ENCODE assay signal across 8 mouse cellular contexts in genomic region chr7:28208396-28208987, GRCm38 (mm10). TPM values are rescaled to one million over a fixed set of nuclear protein-coding genes. Genes with fewer than 3 reads are reported as not detected.
A peak's percentile ranks its signal among the peaks of the same experiment; 100 is the strongest.
DNase-seq lines count a peak whose midpoint lies in the region; ATAC-seq and TF ChIP-seq lines count a peak whose summit lies in the region.

No protein-coding gene starts in this region.

- H3K4me1 ChIP-seq in heart, embryonic 10.5 days = no peaks in the 10 kb centered on the region
- no peaks in the 10 kb centered on the region for H3K4me1 ChIP-seq in forebrain, postnatal 0 days (ENCODE audit: insufficient read depth)
- H3K4me1 ChIP-seq in liver, postnatal 0 days (ENCODE audit: insufficient read depth) = no peaks in the 10 kb centered on the region

- H3K27ac ChIP-seq in heart, embryonic 10.5 days = peak overlapping the region; percentile 60
- no peak overlapping the region for H3K27ac ChIP-seq in forebrain, postnatal 0 days (ENCODE audit: low read depth, low read length)
- no peak overlapping the region for H3K27ac ChIP-seq in liver, postnatal 0 days (ENCODE audit: low read depth)

- no peak for TF ChIP-seq EP300 in liver, postnatal 0 days (IDR thresholded peaks at IDR 0.05; ENCODE audit: low read depth)

- H3K9ac ChIP-seq in forebrain, postnatal 0 days = no peak overlapping the region
- no peak overlapping the region for H3K9ac ChIP-seq in liver, postnatal 0 days (replicated peaks)

- H3K9me3 ChIP-seq in heart, embryonic 10.5 days = no peaks in the 10 kb centered on the region
- H3K9me3 ChIP-seq in forebrain, postnatal 0 days (ENCODE audit: low read length) = no peaks in the 10 kb centered on the region
- no peaks in the 10 kb centered on the region for H3K9me3 ChIP-seq in liver, postnatal 0 days (ENCODE audit: low read length)

- H3K4me3 ChIP-seq in heart, embryonic 10.5 days = peak overlapping the region; percentile 51
- H3K4me3 ChIP-seq in forebrain, postnatal 0 days (ENCODE audit: low read depth, low read length) = peak overlapping the region; percentile 28
- no peak overlapping the region for H3K4me3 ChIP-seq in liver, postnatal 0 days (ENCODE audit: low read depth, low read length)

- no peaks in the 10 kb centered on the region for H3K36me3 ChIP-seq in heart, embryonic 10.5 days
- no peaks in the 10 kb centered on the region for H3K36me3 ChIP-seq in forebrain, postnatal 0 days (ENCODE audit: insufficient read depth)
- no peaks in the 10 kb centered on the region for H3K36me3 ChIP-seq in liver, postnatal 0 days (replicated peaks; ENCODE audit: insufficient read depth, low read length)

- ATAC-seq in CD4-positive, CD25-positive, alpha-beta regulatory T cell, adult 4 months = peak; percentile 51
- ATAC-seq in forebrain, postnatal 0 days = peak; percentile 50; the same call in 1 of the 2 replicates
- ATAC-seq in liver, postnatal 0 days = no peak

- no peaks in the 10 kb centered on the region for H3K27me3 ChIP-seq in heart, embryonic 10.5 days (ENCODE audit: insufficient read depth, poor library complexity, severe bottlenecking)
- H3K27me3 ChIP-seq in forebrain, postnatal 0 days (ENCODE audit: insufficient read depth, low read length) = no peaks in the 10 kb centered on the region
- H3K27me3 ChIP-seq in liver, postnatal 0 days (ENCODE audit: insufficient read depth, low read length) = no peaks in the 10 kb centered on the region

- peak overlapping the region; percentile 47 for H3K4me2 ChIP-seq in forebrain, postnatal 0 days (ENCODE audit: low read depth)
- peak overlapping the region; percentile 71 for H3K4me2 ChIP-seq in liver, postnatal 0 days (ENCODE audit: low read depth, low read length)

- no peak for TF ChIP-seq CTCF in forebrain, postnatal 0 days (IDR thresholded peaks at IDR 0.05; ENCODE audit: low read depth)
- TF ChIP-seq CTCF in liver, postnatal 0 days (IDR thresholded peaks at IDR 0.05; ENCODE audit: low read depth) = no peak

- 37% methylated on average over 12 of the region's 12 CpGs for WGBS in heart, embryonic 10.5 days
- WGBS in forebrain, postnatal 0 days = 51% methylated on average over 12 of the region's 12 CpGs
- 36% methylated on average over 12 of the region's 12 CpGs for WGBS in liver, postnatal 0 days (ENCODE audit: insufficient replicate concordance)

- no peak for DNase-seq in heart, embryonic 10.5 days (ENCODE audit: low spot score)
- DNase-seq in heart, adult 8-10 months (ENCODE audit: low spot score) = no peak
- no peak for DNase-seq in forebrain, postnatal 0 days
- DNase-seq in liver, postnatal 0 days = no peak
- DNase-seq in ovary, postnatal 36 days (ENCODE audit: low spot score) = no peak
- no peak for DNase-seq in left cerebral cortex, adult 9 months (ENCODE audit: low spot score in 2 of 2)
- DNase-seq in MN1 (ENCODE audit: low spot score) = no peak

RNA-seq across cellular contexts. Expression of gene Dyrk1b, which starts 29.2 kb away (rescaled TPM):
- polyA plus RNA-seq in heart, embryonic 10.5 days (2016; fragmentation: Nextera tagmentation; extraction: Ambion mirVana) = 9.9 and 10.4 TPM in 2 replicates
- total RNA-seq in heart, adult 8-10 months (2022) = 10 to 100 TPM; 24.0 to 34.6 (median 31.8) TPM
- under 1 TPM; 0.54 to 0.63 TPM for polyA plus RNA-seq in CD4-positive, CD25-positive, alpha-beta regulatory T cell, adult 4 months (2017; shearing (Covaris generic))
- total RNA-seq in forebrain, postnatal 0 days (2014; rRNA removed) = 21.0 and 23.3 TPM in 2 replicates
- 5.5 and 7.4 TPM in 2 replicates for polyA plus RNA-seq in forebrain, postnatal 0 days (2015; fragmentation: Nextera tagmentation; extraction: Ambion mirVana)
- 4.0 and 4.5 TPM in 2 replicates for polyA plus RNA-seq in liver, postnatal 0 days (2015; fragmentation: Nextera tagmentation; extraction: Ambion mirVana)

RNA-seq across cellular contexts. Expression of gene Fbl, which starts 39.0 kb away (rescaled TPM):
- polyA plus RNA-seq in heart, embryonic 10.5 days (2016; fragmentation: Nextera tagmentation; extraction: Ambion mirVana) = 101 and 140 TPM in 2 replicates
- 10 to 100 TPM; 31.1 to 33.6 (median 32.1) TPM for total RNA-seq in heart, adult 8-10 months (2022)
- polyA plus RNA-seq in CD4-positive, CD25-positive, alpha-beta regulatory T cell, adult 4 months (2017; shearing (Covaris generic)) = 10 to 100 TPM; 53.5 to 57.0 TPM
- 40.4 and 49.5 TPM in 2 replicates for total RNA-seq in forebrain, postnatal 0 days (2014; rRNA removed)
- 86.3 and 91.3 TPM in 2 replicates for polyA plus RNA-seq in forebrain, postnatal 0 days (2015; fragmentation: Nextera tagmentation; extraction: Ambion mirVana)
- polyA plus RNA-seq in liver, postnatal 0 days (2015; fragmentation: Nextera tagmentation; extraction: Ambion mirVana) = 48.4 and 51.6 TPM in 2 replicates

RNA-seq across cellular contexts. Expression of gene Eid2, which starts 59.2 kb away (rescaled TPM):
- polyA plus RNA-seq in heart, embryonic 10.5 days (2016; fragmentation: Nextera tagmentation; extraction: Ambion mirVana) = 0.90 and 1.4 TPM in 2 replicates
- 10 to 100 TPM; 11.8 to 14.4 (median 13.3) TPM for total RNA-seq in heart, adult 8-10 months (2022)
- under 1 TPM in 1 of 2 experiments, not detected in 1; 0.62 TPM for polyA plus RNA-seq in CD4-positive, CD25-positive, alpha-beta regulatory T cell, adult 4 months (2017; shearing (Covaris generic))
- total RNA-seq in forebrain, postnatal 0 days (2014; rRNA removed) = 91.2 and 101 TPM in 2 replicates
- 26.7 and 28.3 TPM in 2 replicates for polyA plus RNA-seq in forebrain, postnatal 0 days (2015; fragmentation: Nextera tagmentation; extraction: Ambion mirVana)
- polyA plus RNA-seq in liver, postnatal 0 days (2015; fragmentation: Nextera tagmentation; extraction: Ambion mirVana) = 1.3 and 1.4 TPM in 2 replicates

Comparison
In these comparisons a context has a peak if more than half of its experiments do, and no peak if none do; other contexts are left out.
1. RNA of gene Eid2, which starts 59.2 kb away (polyA plus RNA-seq): 26.7 to 28.3 TPM in forebrain, postnatal 0 days; 1.3 to 1.4 TPM in liver, postnatal 0 days, 0.90 to 1.4 TPM in heart, embryonic 10.5 days and 0.62 TPM in CD4-positive, CD25-positive, alpha-beta regulatory T cell, adult 4 months; every median in the first group is over 10 times any median in the second.